Mouse (Mus musculus) forebrain, embryonic 15.5 days (tissue): Measurements from ENCODE around the gene Aff3. TPM values are rescaled to one million over a fixed set of nuclear protein-coding genes. Genes with fewer than 3 reads are reported as not detected.
A peak's percentile ranks its signal among the peaks of the same experiment; 100 is the strongest.

ENCODE experiments used
- ATAC-seq: fragments of 200-750 bp; cut with Nextera tagmentation; replicated peaks from 2 replicates; pipeline ENCODE4 v1.8.0; 2017; ENCODE audit warnings: mild to moderate bottlenecking, moderate TSS enrichment, moderate library complexity
- H3K27ac ChIP-seq: fragments of 300-500 bp; sonication (generic); replicated peaks from 2 replicates; pipeline ENCODE4 v1.5.1; 2015; ENCODE audit warnings: mild to moderate bottlenecking, inconsistent platforms
- H3K27me3 ChIP-seq: fragments of 300-500 bp; sonication (generic); 2 replicates; pipeline ENCODE4 v1.6.1; 2015; ENCODE audit warnings: inconsistent platforms
- H3K36me3 ChIP-seq: fragments of 300-500 bp; sonication (generic); 2 replicates; pipeline ENCODE4 v1.6.1; 2015; ENCODE audit warnings: mild to moderate bottlenecking, inconsistent platforms
- H3K4me1 ChIP-seq: fragments of 300-500 bp; sonication (generic); 2 replicates; pipeline ENCODE4 v1.6.1; 2015; ENCODE audit warnings: inconsistent platforms
- H3K4me2 ChIP-seq: fragments of 300-500 bp; sonication (generic); replicated peaks from 2 replicates; pipeline ENCODE4 v1.6.1; 2015; ENCODE audit warnings: mild to moderate bottlenecking, inconsistent platforms
- H3K4me3 ChIP-seq: fragments of 300-500 bp; sonication (generic); 2 replicates; pipeline ENCODE4 v1.5.1; 2015; ENCODE audit warnings: mild to moderate bottlenecking, inconsistent platforms
- H3K9ac ChIP-seq: fragments of 300-500 bp; sonication (generic); replicated peaks from 2 replicates; pipeline ENCODE4 v1.6.1; 2015; ENCODE audit warnings: mild to moderate bottlenecking, inconsistent platforms
- H3K9me3 ChIP-seq: fragments of 300-500 bp; sonication (generic); 2 replicates; pipeline ENCODE4 v1.6.1; 2016; ENCODE audit warnings: inconsistent platforms
- WGBS: fragments of 180-500 bp; shearing (Covaris S2); methylation state at CpG from one replicate; pipeline ENCODE4 v1.1.7; 2015; ENCODE audit warnings: mixed read lengths; 5-methylcytosine and 5-hydroxymethylcytosine counted together
- polyA plus RNA-seq: library from polyadenylated mRNA; unstranded; fragments of >200 nt; fragmentation: Nextera tagmentation; extraction: Ambion mirVana; gene quantifications from 2 replicates; pipeline ENCODE4 v1.2.1, GENCODE M21; 2015

Aff3 gene
- polyA plus RNA-seq, 1 experiment from 2014 or later, result 36.9 TPM

DNA sequence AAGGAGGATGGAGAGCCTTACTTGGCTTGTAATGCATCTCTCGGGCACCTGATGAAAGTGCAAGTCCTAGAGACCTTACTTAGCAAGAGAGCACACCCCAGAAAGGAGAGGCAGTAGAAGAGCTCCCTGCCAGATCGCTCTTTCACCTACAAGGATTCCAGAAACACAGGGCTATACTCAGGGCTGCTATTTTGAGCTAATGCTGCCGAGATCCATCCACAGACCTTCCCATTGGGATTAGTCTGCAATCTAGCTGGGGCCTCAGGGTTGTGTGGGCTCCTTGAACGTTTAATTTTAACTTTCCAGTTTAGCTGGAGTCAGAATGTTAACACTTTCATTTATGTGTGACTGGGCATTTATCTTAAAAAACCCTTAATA, 150.1 kb downstream of the Aff3 start:
- Histone ChIP-seq H3K27ac (no peak overlapping the region), H3K4me3 (no peak overlapping the region), H3K27me3 (no peaks in the 10 kb centered on the region), H3K9me3 (no peaks in the 10 kb centered on the region), H3K9ac (no peak overlapping the region), H3K36me3 (no peaks in the 10 kb centered on the region), H3K4me2 (no peak overlapping the region), H3K4me1 (peaks cover 21% of the 10 kb centered on the region)
- 72% methylated on average over 4 of the region's 4 CpGs for WGBS
- no peak for ATAC-seq

DNA sequence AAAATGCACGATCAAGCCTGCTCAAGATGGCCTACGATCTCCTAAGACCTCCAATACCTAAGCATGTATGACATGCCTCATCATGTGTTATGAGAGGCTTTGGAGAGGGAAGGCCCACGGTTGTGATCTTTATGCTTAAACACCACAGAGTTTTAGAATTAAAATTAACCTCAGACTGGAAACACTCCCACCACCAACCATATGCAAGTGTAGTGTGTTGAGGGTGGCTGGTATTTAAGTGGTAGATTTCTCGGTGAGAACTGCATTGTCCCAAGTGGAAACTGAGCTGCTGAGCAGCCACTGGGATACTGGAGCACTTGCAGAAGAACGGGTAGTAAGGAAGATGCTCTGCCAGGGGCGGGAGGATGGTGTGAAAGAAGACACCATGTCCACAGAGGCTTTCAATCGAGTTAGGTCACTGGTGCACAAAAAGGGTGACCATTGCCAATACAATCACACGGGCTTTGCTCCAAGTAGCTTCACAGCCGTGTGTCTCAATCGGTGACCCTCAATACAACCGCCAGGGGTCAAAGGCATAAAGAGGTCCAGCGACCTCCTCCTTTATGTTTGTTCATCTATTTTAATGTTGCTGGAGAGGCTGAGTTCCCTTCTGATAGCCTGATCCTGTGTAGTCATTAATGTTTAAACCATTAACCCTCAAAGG, 150.7 kb downstream of the Aff3 start:
- Histone ChIP-seq H3K36me3 (no peaks in the 10 kb centered on the region), H3K9ac (no peak overlapping the region), H3K27ac (no peak overlapping the region), H3K4me3 (no peak overlapping the region), H3K9me3 (no peaks in the 10 kb centered on the region), H3K4me2 (no peak overlapping the region), H3K4me1 (peaks cover 21% of the 10 kb centered on the region), H3K27me3 (no peaks in the 10 kb centered on the region)
- ATAC-seq, result no peak
- 67% methylated on average over 12 of the region's 12 CpGs for WGBS

DNA sequence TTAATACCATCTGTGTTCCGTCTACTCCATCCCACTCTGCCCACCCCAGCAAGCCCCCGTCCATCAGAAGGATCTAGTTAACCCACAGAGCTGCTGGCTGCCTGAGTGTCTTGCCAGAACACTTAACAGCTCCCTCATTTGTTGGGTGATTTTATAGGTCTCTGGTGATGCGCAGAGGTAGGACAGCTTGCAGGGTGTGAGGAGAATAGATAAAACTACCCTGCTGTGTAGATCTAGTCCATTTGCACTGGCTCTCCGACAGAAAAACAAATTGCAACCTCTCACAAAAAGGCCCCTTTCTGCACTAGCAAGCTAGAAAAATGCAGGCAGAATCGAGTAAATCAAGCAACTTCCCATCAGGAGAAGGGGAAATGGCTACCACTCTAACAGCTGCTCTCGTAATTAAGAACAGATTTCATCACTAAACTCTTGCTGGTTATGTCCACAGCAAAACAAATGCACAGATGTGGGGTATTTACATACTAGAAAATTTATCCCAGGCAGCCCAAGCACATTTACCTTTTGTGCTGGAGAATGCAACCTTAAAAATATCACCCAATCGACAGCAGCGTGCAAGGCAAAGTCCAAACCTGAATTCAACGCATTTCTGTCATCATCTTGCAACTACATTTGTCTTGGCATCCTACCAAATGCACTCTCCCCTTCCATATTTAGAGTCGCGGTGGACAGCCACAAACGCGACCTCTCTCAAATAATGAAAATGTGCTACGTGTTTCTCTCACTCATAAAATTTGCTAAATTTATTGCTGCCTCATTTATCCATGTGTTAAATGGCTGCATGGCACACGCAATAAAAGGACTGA, 152.3 kb downstream of the Aff3 start:
- ATAC-seq, result no peak; the same call in 1 of the 2 replicates
- Histone ChIP-seq H3K27me3 (no peaks in the 10 kb centered on the region), H3K27ac (peak overlapping the region; percentile 78), H3K9ac (0 out of 2 replicates have a peak overlapping the region, but pooled peaks have one; percentile 6), H3K4me2 (no peak overlapping the region), H3K4me3 (no peak overlapping the region), H3K36me3 (no peaks in the 10 kb centered on the region), H3K9me3 (no peaks in the 10 kb centered on the region), H3K4me1 (peaks cover 21% of the 10 kb centered on the region)
- 55% methylated on average over 15 of the region's 15 CpGs for WGBS

DNA sequence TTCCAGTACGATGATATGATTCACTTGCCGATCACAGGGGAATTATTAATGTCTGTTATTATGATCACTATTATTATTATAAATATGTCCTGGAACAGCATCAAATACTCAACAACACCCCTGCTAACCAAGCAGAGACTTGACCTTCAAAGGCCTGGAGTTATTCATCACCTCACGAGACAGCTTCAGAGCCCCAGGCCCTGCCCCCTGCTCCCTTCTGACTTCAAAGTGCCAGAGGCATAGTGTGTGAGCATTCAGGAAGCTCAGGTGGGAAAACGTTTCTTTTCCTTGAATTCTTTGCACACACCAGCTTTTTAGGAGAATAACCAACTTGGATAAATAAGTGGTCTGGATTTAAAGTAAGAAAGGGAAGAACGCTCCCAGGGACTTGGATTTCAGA, 153.7 kb downstream of the Aff3 start:
- peaks cover 21% of the 10 kb centered on the region for H3K4me1 ChIP-seq
- no peak for ATAC-seq
- no peaks in the 10 kb centered on the region for H3K36me3 ChIP-seq
- H3K27ac ChIP-seq, result peak overlapping the region; percentile 36; the same call in 1 of the 2 replicates
- 71% methylated on average over 5 of the region's 5 CpGs for WGBS
- no peaks in the 10 kb centered on the region for H3K9me3 ChIP-seq
- no peak overlapping the region for H3K9ac ChIP-seq
- H3K4me2 ChIP-seq, result no peak overlapping the region
- no peak overlapping the region for H3K4me3 ChIP-seq
- H3K27me3 ChIP-seq, result no peaks in the 10 kb centered on the region

DNA sequence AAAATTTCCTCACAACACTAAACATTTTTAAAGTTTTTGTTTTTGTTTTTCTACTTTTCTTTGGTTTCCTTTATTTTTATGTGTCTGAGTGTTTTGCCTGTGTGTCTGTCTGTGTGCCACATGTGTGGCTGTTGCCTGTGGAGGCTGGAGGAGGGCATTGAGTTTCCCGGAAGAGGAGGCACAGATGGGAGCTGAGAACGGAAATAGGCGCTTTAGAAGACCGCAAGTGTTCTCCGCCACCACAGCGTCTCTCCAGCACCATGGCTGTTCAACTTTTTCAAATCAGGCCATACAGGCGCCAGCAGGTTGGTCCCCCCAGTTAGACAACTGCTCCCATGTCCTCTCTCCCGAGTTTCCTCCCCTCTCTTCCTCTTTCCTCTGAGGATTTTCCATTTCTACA, 155.5 kb downstream of the Aff3 start:
- H3K4me2 ChIP-seq, result no peak overlapping the region
- no peaks in the 10 kb centered on the region for H3K36me3 ChIP-seq
- no peak overlapping the region for H3K9ac ChIP-seq
- no peak overlapping the region for H3K27ac ChIP-seq
- 86% methylated on average over 8 of the region's 8 CpGs for WGBS
- H3K4me1 ChIP-seq, result peaks cover 21% of the 10 kb centered on the region
- ATAC-seq, result no peak
- no peaks in the 10 kb centered on the region for H3K27me3 ChIP-seq
- no peaks in the 10 kb centered on the region for H3K9me3 ChIP-seq
- H3K4me3 ChIP-seq, result no peak overlapping the region

DNA sequence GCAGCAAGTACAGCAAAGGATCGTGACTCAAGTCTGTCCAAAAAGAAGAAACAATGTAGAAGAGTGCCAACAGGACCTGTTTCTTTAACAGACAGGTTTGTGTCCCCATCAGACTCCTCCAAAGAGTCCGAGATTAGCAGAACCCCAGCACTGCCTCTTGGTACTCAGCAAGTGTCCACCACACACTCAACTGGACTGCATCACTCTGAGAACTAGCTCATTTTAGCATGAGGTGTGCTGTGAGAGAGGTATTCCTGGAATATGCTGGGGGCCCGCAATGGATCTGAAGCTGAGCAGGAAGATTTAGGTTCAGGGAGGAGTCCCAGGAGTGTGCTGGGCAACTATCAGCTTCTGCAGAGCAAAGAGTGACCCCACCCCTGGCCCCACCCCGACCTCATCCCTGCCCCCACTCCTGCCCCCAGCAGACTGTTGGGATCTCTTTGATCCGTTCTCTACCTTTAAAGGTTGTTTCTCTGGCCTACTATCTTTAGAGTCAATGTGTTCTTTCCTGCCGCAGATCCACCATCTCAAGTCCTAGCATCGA, 157.0 kb downstream of the Aff3 start:
- Histone ChIP-seq H3K4me2 (no peak overlapping the region), H3K9me3 (no peaks in the 10 kb centered on the region), H3K4me3 (no peak overlapping the region), H3K27me3 (no peaks in the 10 kb centered on the region), H3K4me1 (peaks cover 26% of the 10 kb centered on the region), H3K27ac (no peak overlapping the region), H3K9ac (no peak overlapping the region), H3K36me3 (no peaks in the 10 kb centered on the region)
- WGBS, result 83% methylated on average over 7 of the region's 7 CpGs
- no peak for ATAC-seq

DNA sequence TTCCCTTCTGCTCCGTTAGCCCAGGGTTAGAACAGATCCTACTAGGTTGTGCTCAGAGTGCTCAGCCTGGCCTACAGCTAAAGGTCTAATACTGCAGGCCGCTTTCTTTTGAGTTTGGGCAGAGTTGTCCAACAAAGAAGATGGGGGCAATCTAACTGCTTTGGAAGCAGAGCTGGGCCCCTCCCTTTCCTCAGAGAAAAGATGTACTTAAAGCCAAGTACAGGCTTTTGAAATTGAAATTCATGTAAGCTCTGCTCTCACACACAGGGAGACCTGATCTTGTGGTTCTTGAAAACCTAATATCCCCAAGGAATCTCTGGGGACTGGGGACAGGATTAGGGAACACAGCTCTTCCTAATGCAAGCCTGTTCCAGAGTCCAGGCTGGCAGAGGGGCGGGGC, 158.4 kb downstream of the Aff3 start:
- Histone ChIP-seq H3K9me3 (no peaks in the 10 kb centered on the region), H3K4me1 (peaks cover 25% of the 10 kb centered on the region), H3K4me3 (no peak overlapping the region), H3K27me3 (no peaks in the 10 kb centered on the region), H3K27ac (no peak overlapping the region), H3K4me2 (no peak overlapping the region), H3K9ac (no peak overlapping the region), H3K36me3 (no peaks in the 10 kb centered on the region)
- no peak for ATAC-seq
- WGBS, result 82% methylated on average over 3 of the region's 3 CpGs

DNA sequence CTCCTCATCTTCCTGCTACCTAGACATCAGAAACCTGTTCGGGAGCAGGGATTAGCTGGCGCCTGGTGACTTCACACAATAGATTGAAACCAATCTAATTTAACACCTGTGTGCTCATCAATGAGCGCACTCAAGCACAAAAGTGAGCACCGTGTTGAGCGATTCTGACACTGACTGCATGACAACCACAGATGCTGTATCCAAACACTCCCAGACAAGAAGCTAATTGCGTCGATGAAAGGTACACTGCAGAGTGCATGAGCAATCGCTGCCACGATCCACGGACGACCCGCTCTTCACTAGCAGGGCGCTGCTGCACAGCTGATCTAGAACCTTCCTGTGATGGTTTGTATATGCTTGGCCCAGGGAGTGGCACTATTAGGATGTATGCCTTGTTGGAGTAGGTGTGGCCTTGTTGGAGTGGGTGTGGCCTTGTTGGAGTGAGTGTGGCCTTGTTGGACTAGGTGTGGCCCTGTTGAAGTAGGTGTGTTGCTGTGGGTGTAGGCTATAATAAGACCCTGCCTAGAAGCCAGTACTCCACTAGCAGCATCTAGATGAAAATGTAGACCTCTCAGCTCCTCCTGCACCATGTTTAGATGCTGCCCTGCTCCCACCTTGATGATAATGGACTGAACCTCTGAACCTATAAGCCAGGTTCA, 161.2 kb downstream of the Aff3 start:
- 22% methylated on average over 13 of the region's 13 CpGs for WGBS
- Histone ChIP-seq H3K27ac (0 out of 2 replicates have a peak overlapping the region, but pooled peaks have one; percentile 17), H3K4me1 (peaks cover 21% of the 10 kb centered on the region)

DNA sequence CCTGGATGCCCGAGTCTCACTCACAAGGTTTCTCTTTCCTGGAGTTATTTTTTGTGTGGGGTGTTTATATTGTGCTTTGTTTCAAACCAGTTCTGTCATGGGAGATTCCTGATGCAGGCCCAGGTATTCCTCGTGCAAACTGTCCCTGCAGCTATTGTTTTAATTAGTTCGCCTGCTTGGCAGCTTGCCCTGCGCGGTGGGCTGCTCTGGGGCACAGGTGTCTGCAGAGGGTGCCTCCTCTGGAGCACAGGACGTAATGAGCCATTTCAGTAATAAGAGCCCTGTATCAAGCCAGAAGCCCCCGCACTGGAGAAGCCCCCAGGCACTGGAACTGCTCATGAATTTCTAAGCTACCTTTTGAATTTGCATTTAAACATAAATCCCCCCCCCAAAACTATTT, 162.0 kb downstream of the Aff3 start:
- H3K4me1 ChIP-seq, result peaks cover 27% of the 10 kb centered on the region
- H3K27me3 ChIP-seq, result no peaks in the 10 kb centered on the region
- H3K9me3 ChIP-seq, result no peaks in the 10 kb centered on the region
- no peak overlapping the region for H3K4me2 ChIP-seq
- H3K4me3 ChIP-seq, result no peak overlapping the region
- 21% methylated on average over 7 of the region's 7 CpGs for WGBS
- H3K36me3 ChIP-seq, result no peaks in the 10 kb centered on the region
- H3K9ac ChIP-seq, result no peak overlapping the region
- peak overlapping the region; percentile 23; the same call in 1 of the 2 replicates for H3K27ac ChIP-seq
- ATAC-seq, result no peak

More for the DNA sequence above, 161.2 kb downstream of the Aff3 start:
- Histone ChIP-seq H3K36me3 (no peaks in the 10 kb centered on the region), H3K4me3 (no peak overlapping the region), H3K27me3 (no peaks in the 10 kb centered on the region), H3K9ac (no peak overlapping the region), H3K9me3 (no peaks in the 10 kb centered on the region), H3K4me2 (no peak overlapping the region)
- peak; percentile 71 for ATAC-seq

DNA sequence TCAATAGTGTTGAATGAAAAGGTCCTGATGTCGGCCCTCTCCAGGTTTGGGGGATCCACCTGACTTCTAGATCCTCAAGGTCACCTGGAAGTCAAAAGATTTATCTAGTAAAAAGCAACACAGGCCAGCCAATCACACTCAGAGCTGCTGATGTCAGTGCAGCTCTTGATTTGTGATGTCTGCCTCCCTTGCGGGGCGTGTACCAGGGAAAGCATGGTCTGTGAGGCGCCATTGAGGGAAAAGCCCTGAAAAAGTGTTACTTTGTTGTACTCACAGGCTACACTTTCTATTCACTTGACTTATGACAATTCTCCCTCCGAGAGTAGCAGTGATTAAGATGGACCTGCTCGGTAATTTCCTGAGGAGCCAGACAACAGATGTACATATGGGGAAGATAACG, 163.5 kb downstream of the Aff3 start:
- Histone ChIP-seq H3K4me1 (peaks cover 39% of the 10 kb centered on the region), H3K4me2 (no peak overlapping the region), H3K27me3 (no peaks in the 10 kb centered on the region), H3K9me3 (no peaks in the 10 kb centered on the region), H3K36me3 (no peaks in the 10 kb centered on the region), H3K27ac (no peak overlapping the region), H3K4me3 (no peak overlapping the region), H3K9ac (no peak overlapping the region)
- 91% methylated on average over 7 of the region's 7 CpGs for WGBS
- no peak for ATAC-seq

DNA sequence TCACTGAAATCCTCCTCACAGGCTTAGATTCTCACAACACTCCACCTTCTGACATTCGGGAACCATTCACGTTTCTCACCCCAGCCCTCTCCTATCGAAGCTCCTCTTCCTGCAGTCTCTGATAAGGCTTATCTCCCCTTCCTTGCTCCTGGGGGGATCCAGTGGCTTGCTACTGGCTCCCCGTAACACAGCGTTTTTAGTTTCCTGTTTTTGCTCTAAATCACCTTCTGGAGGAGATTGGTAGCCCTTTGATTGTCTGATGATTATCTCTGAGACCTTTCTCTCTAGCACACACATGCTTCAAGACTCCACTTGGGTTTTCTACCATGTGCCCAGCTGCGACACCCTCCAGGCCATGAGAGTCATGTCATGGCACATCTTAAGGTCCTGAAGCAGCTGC, 165.3 kb downstream of the Aff3 start:
- WGBS, result 91% methylated on average over 6 of the region's 6 CpGs
- Histone ChIP-seq H3K9me3 (no peaks in the 10 kb centered on the region), H3K4me3 (no peak overlapping the region), H3K4me2 (no peak overlapping the region), H3K27ac (no peak overlapping the region), H3K4me1 (peaks cover 39% of the 10 kb centered on the region), H3K27me3 (no peaks in the 10 kb centered on the region), H3K36me3 (no peaks in the 10 kb centered on the region), H3K9ac (no peak overlapping the region)
- ATAC-seq, result no peak

DNA sequence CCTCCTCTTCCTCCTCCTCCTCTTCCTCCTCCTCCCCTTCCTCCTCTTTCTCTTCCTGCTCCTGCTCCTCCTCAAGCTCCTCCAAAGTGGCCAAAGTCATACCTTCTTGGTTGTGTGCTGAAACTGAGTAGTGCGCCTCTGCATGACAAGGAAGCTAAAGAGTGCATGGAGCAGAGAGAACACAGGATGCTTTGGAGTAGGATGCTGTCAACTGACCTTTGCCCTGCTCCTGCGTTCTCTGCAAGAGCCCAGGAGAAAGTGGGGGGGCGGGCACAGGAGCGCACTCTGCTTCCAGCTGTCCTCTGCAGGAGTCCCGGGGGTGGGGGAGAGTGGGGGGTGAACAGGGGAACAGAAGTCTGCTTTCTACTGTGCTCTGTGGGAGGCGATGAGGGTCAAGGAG, 167.2 kb downstream of the Aff3 start:
- Histone ChIP-seq H3K27me3 (no peaks in the 10 kb centered on the region), H3K4me3 (no peak overlapping the region), H3K4me2 (no peak overlapping the region), H3K9me3 (no peaks in the 10 kb centered on the region), H3K36me3 (no peaks in the 10 kb centered on the region), H3K4me1 (peaks cover 27% of the 10 kb centered on the region), H3K27ac (no peak overlapping the region), H3K9ac (no peak overlapping the region)
- ATAC-seq, result no peak
- WGBS, result 31% methylated on average over 6 of the region's 6 CpGs
